Mouse (Mus musculus): ENCODE measurements around the gene Sh3d19.

DNA sequence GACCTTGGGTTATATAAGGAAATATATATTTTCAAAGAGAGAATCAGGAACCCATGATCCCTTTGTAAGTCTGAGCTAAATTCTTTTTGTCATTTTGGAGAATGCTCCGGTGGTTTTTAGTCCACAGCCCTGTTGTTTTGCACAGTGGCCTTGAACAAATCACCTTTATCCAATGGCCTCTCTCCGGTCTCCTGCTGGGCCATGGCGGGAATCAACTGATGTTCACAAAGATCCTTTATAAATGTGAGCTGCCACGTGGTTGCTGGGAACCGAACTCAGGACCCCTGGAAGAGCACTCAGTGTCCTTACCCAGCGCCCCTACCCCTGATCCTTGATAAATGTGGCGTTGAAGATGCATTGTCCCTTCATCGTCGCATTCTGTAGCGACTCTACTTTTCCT lies 33.8 kb downstream of the Sh3d19 start:
- no peak for TF ChIP-seq CTCF (IDR thresholded peaks at IDR 0.05; ENCODE audit: control insufficient read depth, insufficient read depth, insufficient replicate concordance, low read depth, low read length)
- no peak for TF ChIP-seq POLR2A (IDR thresholded peaks at IDR 0.05; ENCODE audit: control insufficient read depth, low read depth, low read length)

Data from testis, adult 2 months (tissue).